Mouse (Mus musculus): ENCODE data around the gene Sh2d5. TPM values are rescaled to one million over a fixed set of nuclear protein-coding genes. Genes with fewer than 3 reads are reported as not detected.

Sh2d5 gene
- polyA plus RNA-seq, 1 experiment from 2014 or later, result 0.27 TPM

GRCm38 (mm10) chr4:138220761-138221160 is 29.4 kb upstream of the Sh2d5 start:
- ATAC-seq (ENCODE audit: borderline replicate concordance, extremely low read depth, low FRiP score, low TSS enrichment), result no peak
- Histone ChIP-seq H3K36me3 (peaks cover 37% of the 10 kb centered on the region), H3K9ac (no peak overlapping the region), H3K4me1 (peaks cover 22% of the 10 kb centered on the region), H3K27me3 (no peaks in the 10 kb centered on the region), H3K27ac (no peak overlapping the region), H3K4me2 (no peak overlapping the region), H3K9me3 (no peaks in the 10 kb centered on the region), H3K4me3 (no peak overlapping the region)
- WGBS, result 69% methylated on average over 7 of the region's 7 CpGs

GRCm38 (mm10) chr4:138221406-138221805 is 28.8 kb upstream of the Sh2d5 start:
- ATAC-seq (ENCODE audit: borderline replicate concordance, extremely low read depth, low FRiP score, low TSS enrichment), result no peak
- no peaks in the 10 kb centered on the region for H3K27me3 ChIP-seq
- H3K9me3 ChIP-seq, result no peaks in the 10 kb centered on the region
- no peak overlapping the region for H3K4me2 ChIP-seq
- no peak overlapping the region for H3K9ac ChIP-seq
- H3K4me1 ChIP-seq, result peaks cover 20% of the 10 kb centered on the region
- WGBS, result 69% methylated on average over 5 of the region's 5 CpGs
- H3K4me3 ChIP-seq, result no peak overlapping the region
- peaks cover 44% of the 10 kb centered on the region for H3K36me3 ChIP-seq
- no peak overlapping the region for H3K27ac ChIP-seq

- no peak overlapping the region for H3K9ac ChIP-seq
- no peak overlapping the region for H3K4me3 ChIP-seq
- no peak for ATAC-seq (ENCODE audit: borderline replicate concordance, extremely low read depth, low FRiP score, low TSS enrichment)
- no peak overlapping the region for H3K4me2 ChIP-seq
- no peaks in the 10 kb centered on the region for H3K9me3 ChIP-seq
- no peaks in the 10 kb centered on the region for H3K27me3 ChIP-seq
- H3K4me1 ChIP-seq, result peaks cover 20% of the 10 kb centered on the region
- WGBS, result 74% methylated on average over 5 of the region's 5 CpGs
- peaks cover 52% of the 10 kb centered on the region for H3K36me3 ChIP-seq
- H3K27ac ChIP-seq, result no peak overlapping the region
Observed at GRCm38 (mm10) chr4:138222396-138222795, 27.8 kb upstream of the Sh2d5 start.

- Histone ChIP-seq H3K4me3 (no peak overlapping the region), H3K27me3 (no peaks in the 10 kb centered on the region), H3K9me3 (no peaks in the 10 kb centered on the region), H3K4me2 (no peak overlapping the region), H3K4me1 (peaks cover 12% of the 10 kb centered on the region), H3K27ac (no peak overlapping the region), H3K9ac (no peak overlapping the region), H3K36me3 (peaks cover 64% of the 10 kb centered on the region)
- WGBS, result 81% methylated on average over 10 of the region's 10 CpGs
- no peak for ATAC-seq (ENCODE audit: borderline replicate concordance, extremely low read depth, low FRiP score, low TSS enrichment)
Observed at GRCm38 (mm10) chr4:138223623-138224022, 26.6 kb upstream of the Sh2d5 start.

- ATAC-seq (ENCODE audit: borderline replicate concordance, extremely low read depth, low FRiP score, low TSS enrichment), result no peak
- 65% methylated on average over 27 of the region's 27 CpGs for WGBS
- peaks cover 27% of the 10 kb centered on the region for H3K27me3 ChIP-seq
Observed at GRCm38 (mm10) chr4:138246756-138247665, 3.2 kb upstream of the Sh2d5 start.

GRCm38 (mm10) chr4:138251819-138252218 is 1.6 kb downstream of the Sh2d5 start:
- ATAC-seq (ENCODE audit: borderline replicate concordance, extremely low read depth, low FRiP score, low TSS enrichment), result 0 out of 2 replicates have a peak, but pooled peaks have one; percentile 32
- Histone ChIP-seq H3K9me3 (no peaks in the 10 kb centered on the region), H3K4me2 (peak overlapping the region; percentile 48), H3K27me3 (peaks cover 35% of the 10 kb centered on the region), H3K27ac (no peak overlapping the region), H3K4me1 (peaks cover 33% of the 10 kb centered on the region), H3K4me3 (peak overlapping the region; percentile 5), H3K9ac (no peak overlapping the region), H3K36me3 (peaks cover 8% of the 10 kb centered on the region)
- WGBS, result under 1% methylated on average over 14 of the region's 14 CpGs

More at GRCm38 (mm10) chr4:138246756-138247665, 3.2 kb upstream of the Sh2d5 start:
- Histone ChIP-seq H3K9ac (no peak overlapping the region), H3K36me3 (peaks cover 53% of the 10 kb centered on the region), H3K9me3 (no peaks in the 10 kb centered on the region), H3K4me1 (peaks cover 26% of the 10 kb centered on the region), H3K27ac (no peak overlapping the region), H3K4me3 (no peak overlapping the region), H3K4me2 (no peak overlapping the region)

- H3K36me3 ChIP-seq, result peaks cover 4% of the 10 kb centered on the region; the same call in 1 of the 2 replicates
- H3K27ac ChIP-seq, result no peak overlapping the region
- H3K9me3 ChIP-seq, result no peaks in the 10 kb centered on the region
- no peak for ATAC-seq (ENCODE audit: borderline replicate concordance, extremely low read depth, low FRiP score, low TSS enrichment)
- no peak overlapping the region for H3K9ac ChIP-seq
- peak overlapping the region; percentile 48 for H3K4me2 ChIP-seq
- peak overlapping the region; percentile 5; the same call in 1 of the 2 replicates for H3K4me3 ChIP-seq
- peaks cover 33% of the 10 kb centered on the region for H3K4me1 ChIP-seq
- 26% methylated on average over 5 of the region's 5 CpGs for WGBS
- H3K27me3 ChIP-seq, result peaks cover 35% of the 10 kb centered on the region
Observed at GRCm38 (mm10) chr4:138252231-138252630, 2.0 kb downstream of the Sh2d5 start.

- peaks cover 6% of the 10 kb centered on the region; the same call in 1 of the 2 replicates for H3K27me3 ChIP-seq
- H3K4me1 ChIP-seq, result peaks cover 9% of the 10 kb centered on the region
- no peak for ATAC-seq (ENCODE audit: borderline replicate concordance, extremely low read depth, low FRiP score, low TSS enrichment)
- 76% methylated on average over 22 of the region's 22 CpGs for WGBS
- no peak overlapping the region for H3K4me3 ChIP-seq
- no peak overlapping the region for H3K9ac ChIP-seq
- H3K27ac ChIP-seq, result no peak overlapping the region
- H3K9me3 ChIP-seq, result no peaks in the 10 kb centered on the region
- H3K4me2 ChIP-seq, result no peak overlapping the region
- no peaks in the 10 kb centered on the region for H3K36me3 ChIP-seq
Observed at GRCm38 (mm10) chr4:138257116-138257687, 7.0 kb downstream of the Sh2d5 start.

GRCm38 (mm10) chr4:138258663-138259062 is 8.5 kb downstream of the Sh2d5 start:
- H3K4me2 ChIP-seq, result no peak overlapping the region
- ATAC-seq (ENCODE audit: borderline replicate concordance, extremely low read depth, low FRiP score, low TSS enrichment), result no peak
- no peak overlapping the region for H3K4me3 ChIP-seq
- no peaks in the 10 kb centered on the region for H3K36me3 ChIP-seq
- no peak overlapping the region for H3K27ac ChIP-seq
- no peak overlapping the region for H3K9ac ChIP-seq
- no peaks in the 10 kb centered on the region for H3K9me3 ChIP-seq
- WGBS, result 76% methylated on average over 7 of the region's 7 CpGs
- 0 out of 2 replicates have a peak, but pooled peaks cover 3% of the 10 kb centered on the region for H3K27me3 ChIP-seq
- peaks cover 11% of the 10 kb centered on the region for H3K4me1 ChIP-seq

- Histone ChIP-seq H3K9me3 (no peaks in the 10 kb centered on the region), H3K36me3 (no peaks in the 10 kb centered on the region), H3K4me3 (no peak overlapping the region), H3K27me3 (0 out of 2 replicates have a peak, but pooled peaks cover 3% of the 10 kb centered on the region), H3K27ac (no peak overlapping the region), H3K9ac (no peak overlapping the region), H3K4me2 (no peak overlapping the region), H3K4me1 (peaks cover 11% of the 10 kb centered on the region)
- no peak for ATAC-seq (ENCODE audit: borderline replicate concordance, extremely low read depth, low FRiP score, low TSS enrichment)
- 79% methylated on average over 5 of the region's 5 CpGs for WGBS
Observed at GRCm38 (mm10) chr4:138259482-138259881, 9.3 kb downstream of the Sh2d5 start.

GRCm38 (mm10) chr4:138261843-138262681 is 11.9 kb downstream of the Sh2d5 start:
- peak overlapping the region; percentile 53 for H3K9ac ChIP-seq
- H3K36me3 ChIP-seq, result no peaks in the 10 kb centered on the region
- peak overlapping the region; percentile 79 for H3K4me3 ChIP-seq
- H3K4me1 ChIP-seq, result peaks cover 11% of the 10 kb centered on the region
- ATAC-seq (ENCODE audit: borderline replicate concordance, extremely low read depth, low FRiP score, low TSS enrichment), result peak; percentile 91
- peak overlapping the region; percentile 95 for H3K4me2 ChIP-seq
- no peaks in the 10 kb centered on the region for H3K9me3 ChIP-seq
- 1% methylated on average over 64 of the region's 78 CpGs for WGBS
- no peak overlapping the region for H3K27ac ChIP-seq
- H3K27me3 ChIP-seq, result 0 out of 2 replicates have a peak, but pooled peaks cover 3% of the 10 kb centered on the region
